Mouse (Mus musculus): ENCODE measurements around the gene Daam2. TPM values are rescaled to one million over a fixed set of nuclear protein-coding genes. Genes with fewer than 3 reads are reported as not detected.

Gene Daam2
- polyA plus RNA-seq, 1 experiment = 1.5 TPM

DNA sequence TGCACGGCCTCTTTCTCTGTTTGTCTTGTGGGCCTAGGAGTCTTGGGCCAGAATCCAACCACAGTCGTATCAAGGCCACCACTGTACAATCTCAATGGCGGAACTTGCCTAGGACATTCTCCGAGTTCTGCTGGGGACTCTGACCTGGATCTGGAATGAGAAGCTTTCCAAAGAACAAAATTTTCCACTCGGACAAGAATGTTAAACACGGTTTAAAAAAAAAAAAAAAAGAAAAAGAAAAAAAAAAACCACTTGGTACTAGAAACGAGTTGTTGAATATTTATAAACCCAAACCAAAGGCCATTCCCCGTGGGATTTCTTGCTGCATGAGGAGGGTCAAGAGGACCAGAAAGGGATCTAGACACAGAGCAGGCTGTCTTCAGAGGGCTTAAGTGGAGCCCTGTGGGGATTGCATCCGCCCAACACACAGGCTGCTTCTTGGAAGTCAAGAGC is 29.9 kb downstream of the Daam2 start:
- H3K36me3 ChIP-seq (ENCODE audit: control insufficient read depth, insufficient read depth) = no peaks in the 10 kb centered on the region
- no peak overlapping the region for H3ac ChIP-seq (ENCODE audit: control insufficient read depth, insufficient read length, low read depth)
- no peaks in the 10 kb centered on the region for H3K27me3 ChIP-seq (ENCODE audit: control insufficient read depth, insufficient read depth, insufficient read length)
- H3K79me2 ChIP-seq (ENCODE audit: control insufficient read depth, insufficient read depth) = no peaks in the 10 kb centered on the region
- no peaks in the 10 kb centered on the region for H3K79me3 ChIP-seq (ENCODE audit: low read depth)
- no peak overlapping the region for H3K4me3 ChIP-seq (ENCODE audit: insufficient read depth, poor library complexity, severe bottlenecking)
- TF ChIP-seq CEBPB (IDR thresholded peaks at IDR 0.05; ENCODE audit: low read depth) = no peak
- no peak for TF ChIP-seq MYOD1 (IDR thresholded peaks at IDR 0.05; ENCODE audit: control insufficient read depth, insufficient read length, low read depth)
- TF ChIP-seq USF1 (IDR thresholded peaks at IDR 0.05; ENCODE audit: low read depth) = no peak
- TF ChIP-seq FOSL1 (IDR thresholded peaks at IDR 0.05; ENCODE audit: insufficient read depth, low read length, poor library complexity, severe bottlenecking) = no peak
- TF ChIP-seq MYOG (IDR thresholded peaks at IDR 0.05; ENCODE audit: control insufficient read depth, extremely low read depth, insufficient read length) = no peak
- no peak for TF ChIP-seq MAX (IDR thresholded peaks at IDR 0.05)
- no peak for TF ChIP-seq CTCF (IDR thresholded peaks at IDR 0.05; ENCODE audit: control insufficient read depth, insufficient read depth, insufficient read length)

- TF ChIP-seq MYOG (IDR thresholded peaks at IDR 0.05; ENCODE audit: control insufficient read depth, extremely low read depth, insufficient read length) (no peak), MAX (IDR thresholded peaks at IDR 0.05) (no peak), FOSL1 (IDR thresholded peaks at IDR 0.05; ENCODE audit: insufficient read depth, low read length, poor library complexity, severe bottlenecking) (no peak), CEBPB (IDR thresholded peaks at IDR 0.05; ENCODE audit: low read depth) (no peak), USF1 (IDR thresholded peaks at IDR 0.05; ENCODE audit: low read depth) (no peak), CTCF (IDR thresholded peaks at IDR 0.05; ENCODE audit: control insufficient read depth, insufficient read depth, insufficient read length) (no peak), MYOD1 (IDR thresholded peaks at IDR 0.05; ENCODE audit: control insufficient read depth, insufficient read length, low read depth) (no peak)
- H3K36me3 ChIP-seq (ENCODE audit: control insufficient read depth, insufficient read depth) = no peaks in the 10 kb centered on the region
- no peaks in the 10 kb centered on the region for H3K79me3 ChIP-seq (ENCODE audit: low read depth)
- no peak overlapping the region for H3ac ChIP-seq (ENCODE audit: control insufficient read depth, insufficient read length, low read depth)
- H3K4me3 ChIP-seq (ENCODE audit: insufficient read depth, poor library complexity, severe bottlenecking) = no peak overlapping the region
- H3K79me2 ChIP-seq (ENCODE audit: control insufficient read depth, insufficient read depth) = no peaks in the 10 kb centered on the region
- H3K27me3 ChIP-seq (ENCODE audit: control insufficient read depth, insufficient read depth, insufficient read length) = no peaks in the 10 kb centered on the region
Observed at GRCm38 (mm10) chr17:49531661-49532060, 32.5 kb downstream of the Daam2 start.

GRCm38 (mm10) chr17:49530215-49530614 is 33.9 kb downstream of the Daam2 start:
- H3K4me3 ChIP-seq (ENCODE audit: insufficient read depth, poor library complexity, severe bottlenecking) = no peak overlapping the region
- H3ac ChIP-seq (ENCODE audit: control insufficient read depth, insufficient read length, low read depth) = no peak overlapping the region
- H3K36me3 ChIP-seq (ENCODE audit: control insufficient read depth, insufficient read depth) = no peaks in the 10 kb centered on the region
- no peaks in the 10 kb centered on the region for H3K79me2 ChIP-seq (ENCODE audit: control insufficient read depth, insufficient read depth)
- H3K79me3 ChIP-seq (ENCODE audit: low read depth) = no peaks in the 10 kb centered on the region
- H3K27me3 ChIP-seq (ENCODE audit: control insufficient read depth, insufficient read depth, insufficient read length) = no peaks in the 10 kb centered on the region
- TF ChIP-seq USF1 (IDR thresholded peaks at IDR 0.05; ENCODE audit: low read depth) (no peak), FOSL1 (IDR thresholded peaks at IDR 0.05; ENCODE audit: insufficient read depth, low read length, poor library complexity, severe bottlenecking) (no peak)

DNA sequence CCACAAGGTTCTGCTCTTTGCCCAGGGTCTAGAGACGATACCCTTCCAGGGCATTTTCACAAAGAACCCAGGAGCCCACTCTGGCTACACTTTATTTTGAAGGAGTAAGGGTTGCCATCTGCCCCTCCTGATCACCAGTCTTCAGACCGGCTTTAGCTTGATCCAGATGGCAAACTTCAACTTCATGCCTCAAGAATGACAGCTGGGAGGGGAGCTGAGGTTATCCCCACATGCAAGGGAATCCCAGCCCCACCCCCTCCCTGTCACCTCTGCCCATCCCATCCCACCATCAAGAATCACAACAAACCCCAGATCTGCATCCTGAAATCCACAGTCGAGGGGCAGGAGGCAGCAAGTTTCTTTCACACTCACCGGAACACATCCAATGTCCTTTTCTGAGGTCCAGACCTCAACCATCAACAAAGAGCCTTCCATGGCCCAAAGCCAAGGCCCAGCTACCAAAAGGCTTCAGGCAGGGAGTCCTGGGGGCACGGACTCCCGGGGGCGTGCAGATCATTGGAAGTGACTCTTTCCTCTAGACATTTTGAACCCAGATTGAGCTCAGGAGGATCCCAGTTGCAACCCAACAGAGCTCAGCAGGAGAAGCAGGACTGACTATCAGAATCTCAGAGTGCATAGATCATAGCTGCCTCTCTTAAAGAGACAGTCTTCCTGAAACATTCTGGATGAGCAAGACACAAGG is 35.5 kb downstream of the Daam2 start:
- H3K4me3 ChIP-seq (ENCODE audit: insufficient read depth, poor library complexity, severe bottlenecking) = no peak overlapping the region
- H3K27me3 ChIP-seq (ENCODE audit: control insufficient read depth, insufficient read depth, insufficient read length) = no peaks in the 10 kb centered on the region
- TF ChIP-seq FOSL1 (IDR thresholded peaks at IDR 0.05; ENCODE audit: insufficient read depth, low read length, poor library complexity, severe bottlenecking) (no peak), USF1 (IDR thresholded peaks at IDR 0.05; ENCODE audit: low read depth) (no peak), MYOG (IDR thresholded peaks at IDR 0.05; ENCODE audit: control insufficient read depth, extremely low read depth, insufficient read length) (no peak), MAX (IDR thresholded peaks at IDR 0.05) (no peak), CEBPB (IDR thresholded peaks at IDR 0.05; ENCODE audit: low read depth) (no peak), MYOD1 (IDR thresholded peaks at IDR 0.05; ENCODE audit: control insufficient read depth, insufficient read length, low read depth) (no peak), CTCF (IDR thresholded peaks at IDR 0.05; ENCODE audit: control insufficient read depth, insufficient read depth, insufficient read length) (no peak)
- no peak overlapping the region for H3ac ChIP-seq (ENCODE audit: control insufficient read depth, insufficient read length, low read depth)
- H3K36me3 ChIP-seq (ENCODE audit: control insufficient read depth, insufficient read depth) = no peaks in the 10 kb centered on the region
- no peaks in the 10 kb centered on the region for H3K79me2 ChIP-seq (ENCODE audit: control insufficient read depth, insufficient read depth)
- H3K79me3 ChIP-seq (ENCODE audit: low read depth) = no peaks in the 10 kb centered on the region

- Histone ChIP-seq H3K27me3 (ENCODE audit: control insufficient read depth, insufficient read depth, insufficient read length) (no peaks in the 10 kb centered on the region), H3K4me3 (ENCODE audit: insufficient read depth, poor library complexity, severe bottlenecking) (no peak overlapping the region), H3ac (ENCODE audit: control insufficient read depth, insufficient read length, low read depth) (no peak overlapping the region), H3K36me3 (ENCODE audit: control insufficient read depth, insufficient read depth) (no peaks in the 10 kb centered on the region), H3K79me3 (ENCODE audit: low read depth) (no peaks in the 10 kb centered on the region), H3K79me2 (ENCODE audit: control insufficient read depth, insufficient read depth) (no peaks in the 10 kb centered on the region)
- no peak for TF ChIP-seq MYOD1 (IDR thresholded peaks at IDR 0.05; ENCODE audit: control insufficient read depth, insufficient read length, low read depth)
- no peak for TF ChIP-seq CEBPB (IDR thresholded peaks at IDR 0.05; ENCODE audit: low read depth)
- TF ChIP-seq FOSL1 (IDR thresholded peaks at IDR 0.05; ENCODE audit: insufficient read depth, low read length, poor library complexity, severe bottlenecking) = no peak
- no peak for TF ChIP-seq CTCF (IDR thresholded peaks at IDR 0.05; ENCODE audit: control insufficient read depth, insufficient read depth, insufficient read length)
- TF ChIP-seq MYOG (IDR thresholded peaks at IDR 0.05; ENCODE audit: control insufficient read depth, extremely low read depth, insufficient read length) = no peak
- no peak for TF ChIP-seq USF1 (IDR thresholded peaks at IDR 0.05; ENCODE audit: low read depth)
- no peak for TF ChIP-seq MAX (IDR thresholded peaks at IDR 0.05)
Observed at GRCm38 (mm10) chr17:49528033-49528432, 36.1 kb downstream of the Daam2 start.

DNA sequence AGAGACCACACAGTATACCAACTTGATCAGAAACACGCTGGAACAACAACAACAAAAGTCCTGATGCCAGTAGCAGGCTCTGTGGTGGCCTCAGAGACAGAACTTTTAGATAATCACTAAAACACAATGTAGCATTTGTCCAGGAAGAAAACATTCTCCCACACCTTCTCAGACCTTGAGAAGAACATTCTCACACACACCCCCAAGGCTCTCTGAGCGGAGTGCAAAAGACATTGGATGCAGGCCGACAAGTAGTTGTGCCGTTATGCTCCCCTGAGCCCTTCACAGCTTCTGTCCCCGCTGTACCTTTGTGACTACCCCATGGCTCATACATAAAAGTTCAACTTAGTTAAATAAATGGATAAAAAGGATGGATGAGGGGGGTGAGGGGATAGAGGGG is 37.6 kb downstream of the Daam2 start:
- Histone ChIP-seq H3K79me3 (ENCODE audit: low read depth) (no peaks in the 10 kb centered on the region), H3ac (ENCODE audit: control insufficient read depth, insufficient read length, low read depth) (no peak overlapping the region), H3K4me3 (ENCODE audit: insufficient read depth, poor library complexity, severe bottlenecking) (no peak overlapping the region), H3K79me2 (ENCODE audit: control insufficient read depth, insufficient read depth) (no peaks in the 10 kb centered on the region), H3K27me3 (ENCODE audit: control insufficient read depth, insufficient read depth, insufficient read length) (no peaks in the 10 kb centered on the region), H3K36me3 (ENCODE audit: control insufficient read depth, insufficient read depth) (no peaks in the 10 kb centered on the region)
- TF ChIP-seq MAX (IDR thresholded peaks at IDR 0.05) = no peak

Data from C2C12 (cell line).